Mouse (Mus musculus): Measurements from ENCODE around the gene Khdc1a.

DNA sequence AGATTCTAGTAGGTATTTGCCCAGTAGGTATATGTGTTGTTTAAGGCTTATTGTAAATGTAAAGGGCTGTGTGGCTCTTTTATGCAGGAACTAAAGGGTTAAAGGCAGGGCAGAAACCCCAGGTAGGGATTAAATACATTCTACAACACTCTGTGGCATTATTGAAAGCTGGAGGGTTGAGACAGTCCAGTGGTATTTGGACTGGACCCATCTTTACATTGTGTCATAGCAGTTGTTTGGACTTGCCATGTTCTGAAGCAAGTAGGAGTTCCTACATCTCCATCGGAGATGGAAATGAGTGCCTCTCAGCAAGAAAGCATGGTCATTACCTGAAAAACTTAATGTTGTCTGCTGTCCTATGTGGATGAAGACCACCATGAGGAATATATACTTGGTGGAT lies 8.7 kb upstream of the Khdc1a start:
- no peak for TF ChIP-seq CHD2 (IDR thresholded peaks at IDR 0.05; ENCODE audit: low read depth, low read length)
- TF ChIP-seq MAFK (IDR thresholded peaks at IDR 0.05; ENCODE audit: insufficient read depth, low read depth, low read length) = no peak
- no peak for TF ChIP-seq HCFC1 (IDR thresholded peaks at IDR 0.05; ENCODE audit: borderline replicate concordance, insufficient read depth, low read length)
- no peak for TF ChIP-seq ZNF384 (IDR thresholded peaks at IDR 0.05; ENCODE audit: low read depth, low read length)

Data from ES-E14 (cell line).